Mouse (Mus musculus) heart, postnatal 0 days (tissue): Measurements from ENCODE around the gene Pgp.

Source experiments
- CTCF ChIP-seq: IDR thresholded peaks from 2 replicates; pipeline ENCODE4 v1.5.1; 2016; ENCODE audit warnings: antibody characterized with exemption, control low read depth, low read depth
- EP300 ChIP-seq: IDR thresholded peaks from 2 replicates; pipeline ENCODE4 v1.6.1; 2016; ENCODE audit warnings: antibody characterized with exemption, low read depth

DNA sequence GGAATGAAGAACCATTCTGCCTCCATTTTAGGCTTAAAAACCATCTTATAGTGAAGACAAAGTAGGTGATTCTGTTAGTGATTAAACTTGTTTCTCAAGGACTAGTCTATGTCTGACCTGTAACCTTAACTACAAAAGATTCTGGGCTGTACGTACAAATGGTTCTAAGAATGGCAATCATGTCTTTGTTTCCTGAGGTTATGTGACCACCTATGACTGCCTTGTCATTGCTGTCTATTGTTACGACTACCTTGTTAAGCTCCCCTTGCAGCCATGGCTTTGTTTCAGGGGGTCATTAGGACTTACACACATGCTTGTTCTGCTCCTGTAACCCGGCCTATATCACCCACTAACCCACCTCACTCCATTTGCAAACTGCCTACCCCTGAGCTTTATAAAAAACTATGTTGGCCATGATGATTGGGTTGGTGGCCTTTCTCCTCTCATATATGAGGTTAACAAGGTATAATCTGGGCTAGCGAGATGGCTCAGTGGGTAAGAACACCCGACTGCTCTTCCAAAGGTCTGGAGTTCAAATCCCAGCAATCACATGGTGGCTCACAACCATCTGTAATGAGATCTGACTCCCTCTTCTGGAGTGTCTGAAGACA is 1.5 kb upstream of the Pgp start:
- no peak for TF ChIP-seq EP300
- no peak for TF ChIP-seq CTCF
